Mouse (Mus musculus) thymus, postnatal 36 days (tissue): Measurements from ENCODE around the gene Clps.

Experiments
- DNase-seq, 2 experiments: peaks; one replicate each; pipeline ENCODE4 v3.0.0; 2022; ENCODE audit warnings: mixed read lengths in 2 of 2

Gene Clps

DNA sequence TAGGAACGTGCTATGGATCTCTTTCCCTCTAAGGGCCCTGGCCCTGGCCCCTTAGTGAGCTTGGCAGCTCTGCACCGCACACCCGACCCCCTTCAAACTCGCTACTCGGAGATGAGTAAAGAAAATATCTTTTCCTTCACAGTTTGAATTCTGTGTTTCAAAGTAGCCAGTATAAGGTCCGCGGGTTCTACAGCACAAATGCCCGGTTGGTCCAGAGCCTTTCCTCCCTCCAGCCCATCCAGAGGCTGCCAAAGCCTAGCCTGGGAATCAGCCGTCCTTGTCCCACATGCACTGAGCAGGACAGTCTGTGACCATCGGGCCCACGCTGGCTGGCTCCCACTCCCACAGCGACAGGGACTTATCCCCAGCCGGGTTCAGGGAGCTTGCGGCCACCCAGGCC lies 11.5 kb downstream of the Clps start, which contains the start of gene Clpsl2:
Clpsl2 (plus strand) TSS at position 301 of the 400 bp plus-strand sequence.
- DNase-seq = no peak

DNA sequence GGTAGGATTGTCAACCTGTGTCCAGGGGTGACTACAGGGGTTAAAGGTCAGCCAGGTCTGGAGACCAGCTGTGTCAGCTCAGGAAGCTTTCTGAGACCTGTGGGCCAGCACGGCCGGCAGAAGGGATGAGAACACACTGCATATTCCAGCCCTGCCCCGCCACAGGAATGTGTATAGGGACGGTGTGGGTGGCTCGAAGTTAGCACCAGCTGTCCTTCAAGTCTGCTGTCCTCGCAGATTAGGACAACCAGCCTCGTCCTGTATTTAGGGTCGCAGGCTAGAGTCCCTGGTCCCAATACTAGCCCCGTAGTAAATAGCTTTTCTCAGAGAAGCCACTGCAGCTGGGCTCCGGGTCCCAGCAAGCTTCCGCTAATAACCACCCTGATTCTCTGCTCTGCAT lies 12.0 kb downstream of the Clps start:
- no peak for DNase-seq

DNA sequence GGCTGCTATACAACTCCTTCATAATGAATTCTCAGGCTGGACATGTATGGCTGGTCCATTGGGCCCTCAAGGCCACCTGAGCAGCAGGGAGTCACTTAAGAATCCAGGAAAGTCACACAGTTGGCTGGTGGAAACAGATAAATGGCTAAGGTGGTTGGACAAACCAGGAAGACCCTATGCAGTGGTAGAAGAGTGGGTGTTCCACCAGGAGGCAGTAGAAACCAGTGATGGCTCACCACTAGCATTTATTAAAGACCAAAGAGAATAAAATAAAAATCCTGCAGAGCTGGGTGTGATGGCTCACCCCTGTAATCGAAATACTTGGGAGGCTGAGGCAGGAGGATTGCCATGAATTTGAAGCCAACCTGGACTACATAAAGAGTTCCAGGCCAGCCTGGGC lies 13.6 kb downstream of the Clps start:
- DNase-seq = no peak

DNA sequence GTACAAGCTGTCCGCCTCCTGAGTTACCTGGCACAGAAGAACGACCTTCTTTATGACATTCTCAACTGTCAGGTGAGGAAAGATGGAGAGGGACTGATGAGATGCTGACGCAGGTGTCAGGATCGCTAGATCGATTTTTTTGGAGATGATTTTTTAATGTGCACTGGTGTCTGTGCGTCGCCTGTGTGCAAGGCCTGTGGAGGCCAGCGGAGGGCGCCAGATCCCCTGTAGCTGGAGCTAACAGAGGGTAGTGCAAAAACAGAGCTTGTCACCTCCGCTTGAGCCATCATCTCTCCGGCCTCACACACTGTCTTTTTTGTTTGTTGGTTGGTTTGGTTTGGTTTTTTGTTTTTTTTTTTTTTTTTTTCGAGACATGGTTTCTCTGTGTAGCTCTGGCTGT lies 22.7 kb downstream of the Clps start:
- no peak for DNase-seq

DNA sequence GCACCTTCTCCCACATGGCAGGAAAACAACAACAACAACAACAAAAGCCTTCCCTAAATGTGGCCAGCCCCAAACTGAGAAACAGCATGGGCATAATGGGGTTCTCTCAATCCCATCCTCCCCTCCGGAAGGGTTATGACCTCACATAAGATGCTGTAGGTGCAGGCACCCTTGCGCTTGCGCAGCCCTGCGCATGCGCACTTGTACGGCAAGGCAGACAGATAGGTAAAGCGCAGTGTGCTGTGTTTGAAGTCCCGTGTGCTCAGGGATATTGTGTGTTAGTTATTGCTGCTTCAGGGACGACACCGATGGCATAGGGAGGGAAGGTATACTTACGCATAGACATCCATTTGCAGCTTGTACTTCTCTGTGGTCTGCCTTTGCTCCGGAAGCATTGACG lies 27.2 kb downstream of the Clps start:
- no peak for DNase-seq

DNA sequence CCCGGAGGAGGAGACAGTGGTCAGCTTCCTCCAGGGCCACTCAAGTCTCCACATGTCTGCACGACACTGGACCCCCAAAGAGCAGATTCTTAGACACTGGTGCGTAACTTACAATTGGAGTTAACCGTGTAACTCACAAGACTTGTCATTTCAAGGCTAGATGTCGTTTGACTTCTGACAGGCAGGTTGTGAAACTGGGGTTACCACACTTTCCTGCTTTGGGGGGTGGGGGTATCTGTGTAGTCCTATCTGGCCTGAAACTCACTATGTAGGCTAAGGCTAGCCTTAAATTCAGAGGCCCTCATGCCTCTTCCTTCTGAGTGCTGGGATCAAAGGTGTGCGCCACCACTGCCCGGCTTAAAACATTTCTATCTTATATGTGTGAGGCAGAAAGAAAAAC lies 28.0 kb downstream of the Clps start:
- DNase-seq = no peak

DNA sequence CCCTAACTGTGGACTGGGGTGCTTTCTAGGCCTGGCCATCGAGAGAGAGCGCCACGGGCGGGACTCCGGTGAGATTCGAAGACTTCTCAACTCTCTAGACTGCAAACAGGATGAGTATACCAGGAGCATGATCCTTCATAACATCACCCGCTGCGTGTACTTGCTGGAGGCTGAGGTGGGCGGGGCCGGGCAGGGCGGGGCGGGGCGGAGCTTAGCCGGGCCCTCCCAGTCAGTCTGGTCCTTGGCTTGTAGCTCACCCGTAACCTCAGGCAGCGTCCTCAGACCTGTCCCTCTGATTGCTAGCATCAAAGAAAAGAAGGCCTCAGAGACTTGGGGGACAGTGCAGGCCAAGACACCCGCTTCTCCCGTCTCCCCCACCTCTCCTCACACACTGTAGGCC lies 28.6 kb downstream of the Clps start:
- DNase-seq = no peak

DNA sequence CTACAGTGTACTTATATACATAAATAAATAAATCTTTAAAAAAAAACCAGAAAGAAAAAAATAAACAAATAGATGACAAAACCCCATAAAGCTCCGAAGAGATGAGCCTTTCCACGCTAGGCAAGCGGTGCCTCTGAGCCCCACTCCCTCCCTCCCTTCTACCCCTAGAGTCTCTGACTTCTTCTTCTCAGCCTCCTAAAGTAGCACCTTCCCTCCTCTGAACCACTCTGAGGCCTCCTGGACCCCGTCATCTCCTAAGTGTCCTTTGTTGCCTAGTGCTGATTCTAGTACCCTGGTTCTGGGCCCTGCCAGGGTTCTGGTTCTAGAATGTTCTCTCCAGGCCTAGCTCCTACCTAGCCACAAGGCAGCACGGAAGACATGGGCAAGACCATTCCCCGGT lies 30.1 kb downstream of the Clps start, which contains the start of gene Armc12:
Armc12 (plus strand) TSS at position 301 of the 400 bp plus-strand sequence.
- DNase-seq = no peak

DNA sequence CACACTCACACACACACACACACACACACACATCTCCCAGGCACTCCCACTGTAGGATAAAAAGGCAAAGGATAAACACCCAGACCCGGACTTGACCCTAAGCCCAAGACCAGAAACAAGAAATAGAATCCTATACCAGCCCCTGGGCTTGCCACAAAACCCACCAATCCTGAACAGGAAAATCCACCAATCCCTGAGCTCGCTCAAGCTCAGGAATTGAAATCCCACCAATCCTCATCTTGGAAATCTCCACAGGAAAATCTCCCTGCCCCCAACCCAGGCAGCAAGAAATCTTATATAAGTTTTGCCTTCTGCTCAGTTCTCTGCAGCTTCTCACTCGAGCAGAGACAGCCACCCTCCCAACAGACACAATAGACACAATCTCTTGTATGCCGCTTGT lies 31.4 kb downstream of the Clps start:
- no peak for DNase-seq

DNA sequence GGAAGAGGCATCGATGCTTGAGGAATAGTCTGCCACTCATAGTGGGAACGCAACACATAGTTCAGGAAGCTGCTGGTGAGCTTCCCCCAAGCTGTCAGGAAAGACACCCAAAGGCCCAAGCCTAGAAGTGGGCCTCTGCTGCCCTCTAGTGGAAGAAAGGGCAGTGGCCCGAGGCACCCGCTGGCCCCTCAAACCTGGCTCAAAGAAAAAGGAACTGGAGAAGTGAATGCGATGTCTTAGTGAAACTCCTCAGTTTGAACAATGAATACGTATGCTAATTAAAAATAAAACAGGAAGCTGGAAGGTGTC lies 32.6 kb downstream of the Clps start:
- DNase-seq = peak; percentile 86 to 88

DNA sequence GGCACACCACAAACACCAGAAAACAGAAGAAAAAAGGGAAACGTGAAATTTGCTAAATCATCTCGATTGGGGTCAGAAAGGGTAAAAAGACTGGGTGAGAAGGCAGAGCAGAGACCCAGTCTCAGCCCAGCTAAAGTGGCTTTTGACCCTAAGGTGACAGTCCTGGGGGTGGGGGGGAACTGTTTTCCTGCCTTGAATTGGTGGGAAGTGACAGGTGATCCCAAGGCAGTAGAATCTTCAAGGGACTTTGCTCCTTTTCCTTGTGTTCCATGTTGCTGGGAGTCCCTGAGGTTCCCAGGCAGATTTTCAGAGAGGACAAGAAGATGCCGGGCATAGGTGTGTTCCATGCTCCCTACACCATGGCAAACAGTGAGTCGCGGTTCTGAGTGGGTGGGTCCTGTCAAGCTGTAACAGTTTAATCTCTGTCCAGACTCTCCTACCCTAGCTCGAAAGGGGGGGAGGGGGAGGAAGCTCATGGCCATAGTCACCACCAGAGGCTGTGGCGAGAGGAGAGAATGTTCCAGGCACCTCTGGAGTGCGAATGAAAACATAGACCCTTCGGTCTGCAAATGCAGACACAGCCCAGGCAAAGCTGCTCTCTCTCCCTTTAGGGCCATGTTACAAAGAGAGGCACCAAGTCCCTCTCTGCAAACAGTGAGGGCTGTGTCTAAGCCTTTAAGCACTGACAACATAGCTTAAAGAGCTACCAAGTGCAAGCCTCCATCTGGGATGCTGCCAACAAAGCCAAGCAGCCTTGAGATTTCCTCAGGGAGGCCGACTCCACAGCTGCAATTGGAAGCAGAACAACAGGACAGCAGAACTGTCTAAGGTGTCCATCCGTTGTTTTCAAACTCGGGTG lies 33.2 kb downstream of the Clps start:
- peak; percentile 13 to 34 for DNase-seq

DNA sequence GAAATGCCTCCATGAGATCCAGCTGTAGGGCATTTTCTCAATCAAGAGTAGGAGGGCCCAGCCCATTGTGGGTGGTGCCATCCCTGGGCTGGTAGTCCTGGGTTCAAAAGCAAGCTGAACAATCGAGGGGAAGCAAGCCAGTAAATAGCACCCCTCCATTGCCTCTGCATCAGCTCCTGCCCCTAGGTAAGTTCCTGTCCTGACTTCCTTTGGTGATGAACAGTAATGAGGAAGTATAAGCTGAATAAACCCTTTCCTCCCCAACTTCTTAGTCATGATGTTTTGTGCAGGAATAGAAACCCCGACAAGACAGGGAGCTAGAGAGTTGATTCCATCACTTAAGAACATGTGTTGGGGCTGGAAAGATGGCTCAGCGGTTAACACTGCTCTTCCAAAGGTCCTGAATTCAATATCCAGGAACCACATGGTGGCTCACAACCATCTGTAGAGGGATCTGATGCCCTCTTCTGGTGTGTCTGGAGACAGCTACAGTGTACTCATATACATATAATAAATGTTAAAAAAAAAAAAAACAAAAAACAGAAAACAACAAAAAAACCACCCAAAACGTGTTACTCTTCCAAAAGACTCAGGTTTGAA lies 35.6 kb downstream of the Clps start:
- no peak for DNase-seq

DNA sequence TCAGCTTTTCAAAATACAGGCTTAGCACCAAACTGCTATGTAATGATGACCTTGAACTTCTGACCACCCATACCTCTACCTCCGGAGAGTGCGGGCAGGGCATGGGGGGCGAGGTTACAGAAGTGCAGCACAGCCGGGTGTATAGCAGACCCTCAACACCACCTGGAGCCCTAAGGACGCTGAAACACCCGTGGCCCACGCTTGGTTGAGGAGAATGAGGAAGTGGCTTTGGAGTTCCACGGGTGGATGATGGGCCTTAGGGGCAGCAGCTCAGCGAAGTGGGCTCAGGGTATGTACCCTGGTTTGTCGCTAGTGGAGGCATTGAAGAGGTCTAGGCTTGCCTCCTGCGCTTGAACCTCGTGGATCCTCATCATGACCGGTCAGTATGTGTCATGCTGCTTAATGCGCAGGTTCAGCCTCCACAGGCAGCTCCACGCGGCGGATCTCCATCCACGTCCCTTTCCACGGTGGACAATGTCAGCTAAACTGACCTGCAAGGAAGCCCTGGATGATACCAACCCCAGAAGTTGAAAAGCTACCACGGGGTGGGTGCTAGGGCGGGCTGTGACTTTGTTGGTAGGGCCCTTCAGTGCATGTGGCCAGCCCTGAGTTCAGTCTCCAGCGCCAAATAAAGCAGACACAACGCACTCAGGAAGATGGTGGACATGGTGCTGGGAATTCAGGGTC lies 36.4 kb downstream of the Clps start:
- peak; percentile 61 to 70 for DNase-seq

DNA sequence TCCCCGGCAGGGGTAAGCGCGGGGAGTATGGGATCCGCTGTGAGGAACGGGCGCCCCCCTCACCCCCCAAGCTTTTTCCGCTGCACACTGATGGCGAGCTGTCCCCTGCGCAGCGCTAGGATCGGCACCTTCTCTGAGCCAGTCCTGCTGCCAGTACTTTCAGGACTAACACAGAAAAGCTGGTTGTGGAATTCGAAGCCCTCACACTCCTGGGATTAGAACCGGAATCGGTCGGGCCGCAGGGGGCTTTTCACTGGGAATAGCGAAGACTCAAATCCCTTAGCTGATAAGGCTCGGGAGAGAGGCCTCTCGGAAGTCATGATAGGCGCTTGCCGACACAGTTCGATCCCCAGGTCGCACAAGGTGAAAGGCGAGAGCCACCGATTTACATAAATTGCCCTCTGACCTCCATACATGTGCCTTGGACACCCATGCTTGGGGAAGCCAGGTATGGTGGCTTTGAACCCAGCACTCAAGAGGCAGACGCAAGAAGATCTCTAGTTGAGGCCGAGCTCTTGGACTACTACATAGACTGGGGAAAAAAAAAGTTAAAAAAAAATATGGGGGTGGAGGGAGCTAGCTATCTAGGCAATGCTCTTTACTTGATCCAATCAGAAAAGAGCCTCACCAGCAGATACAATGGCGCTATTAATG lies 37.1 kb downstream of the Clps start:
- DNase-seq = no peak

DNA sequence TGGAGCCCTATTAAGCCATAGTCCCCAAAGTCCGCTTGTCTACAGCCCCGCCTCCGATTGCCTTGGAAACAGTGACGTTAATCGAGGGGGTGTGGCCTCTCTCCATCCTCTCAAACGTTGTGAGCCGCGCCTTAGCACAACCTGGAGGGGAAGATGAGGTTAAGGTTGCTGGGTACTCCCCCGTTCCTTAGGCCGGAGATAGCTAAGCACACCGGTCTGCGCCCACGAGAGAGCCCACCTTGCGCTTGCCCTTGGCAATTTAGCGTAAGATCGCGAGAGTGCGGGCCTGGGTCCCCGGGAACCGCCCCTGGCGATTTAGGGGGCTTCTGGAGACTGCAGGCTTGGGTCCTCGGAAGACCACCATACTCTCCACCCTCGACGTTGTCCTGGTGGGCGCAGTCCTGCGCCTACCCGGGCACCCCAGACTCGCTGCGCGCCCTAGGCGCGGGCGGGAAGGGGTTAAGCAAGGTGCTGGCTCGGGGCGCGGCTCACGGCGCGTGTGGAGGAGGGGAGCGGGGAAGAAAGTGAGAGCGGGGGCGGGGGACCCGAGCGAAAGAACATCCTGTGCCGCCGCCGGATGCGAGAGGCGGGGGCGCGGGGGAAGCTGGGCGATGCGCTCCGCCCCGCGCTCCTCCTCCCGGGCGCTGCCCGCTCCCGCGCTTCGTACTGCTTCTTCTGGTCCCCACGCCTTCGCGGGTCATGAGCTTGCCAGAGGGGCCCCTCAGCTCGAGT lies 37.8 kb downstream of the Clps start:
- peak; percentile 97 to 98 for DNase-seq

DNA sequence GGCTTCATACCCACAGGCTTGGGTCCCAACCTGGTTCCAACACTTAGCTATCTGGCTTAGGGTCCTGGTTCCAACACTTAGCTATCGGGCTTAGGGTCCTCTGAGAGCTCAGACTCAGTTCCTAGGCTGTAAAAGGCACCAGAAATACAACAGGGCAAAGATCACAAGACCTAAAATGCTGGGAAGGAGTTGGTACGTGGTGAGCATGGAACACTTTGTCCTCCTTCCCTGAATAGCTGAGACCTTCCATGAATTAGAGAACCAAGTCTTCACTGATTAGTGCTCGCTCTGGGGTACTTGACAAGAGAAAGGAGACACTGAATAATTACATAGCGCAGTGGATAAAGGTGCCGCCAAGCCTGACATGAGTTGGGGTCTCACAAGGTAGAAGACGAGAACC lies 38.6 kb downstream of the Clps start:
- no peak for DNase-seq

DNA sequence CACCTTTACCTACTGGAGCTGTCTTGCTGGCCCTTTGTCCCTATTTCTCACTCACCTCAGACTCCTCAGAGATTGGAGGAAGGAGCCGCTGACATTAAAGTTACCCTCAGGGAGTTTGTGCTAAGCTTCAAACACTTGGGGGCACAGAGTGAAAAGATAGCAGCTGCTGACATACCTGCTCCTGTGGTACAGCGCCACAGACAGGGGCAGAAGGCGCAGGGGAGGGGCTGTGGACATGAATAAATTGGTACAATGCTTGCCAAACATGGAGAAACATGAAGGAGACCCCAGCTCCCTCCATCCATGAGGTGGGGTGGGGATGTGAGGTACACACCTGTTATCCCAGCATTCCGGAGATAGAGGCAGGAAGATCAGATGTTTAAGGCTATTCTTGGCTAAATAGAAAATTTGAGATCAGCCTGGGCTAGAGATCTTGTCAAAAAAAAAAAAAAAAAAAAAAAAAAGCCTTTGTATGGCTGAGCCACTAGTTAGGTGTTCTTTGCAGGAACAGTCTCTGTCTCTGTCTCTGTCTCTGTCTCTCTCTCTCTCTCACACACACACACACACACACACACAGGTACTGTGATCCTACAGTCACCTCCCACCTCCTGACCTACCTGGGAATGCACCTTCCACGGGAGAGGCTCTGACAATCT lies 39.4 kb downstream of the Clps start:
- DNase-seq = peak; percentile 64 to 73

DNA sequence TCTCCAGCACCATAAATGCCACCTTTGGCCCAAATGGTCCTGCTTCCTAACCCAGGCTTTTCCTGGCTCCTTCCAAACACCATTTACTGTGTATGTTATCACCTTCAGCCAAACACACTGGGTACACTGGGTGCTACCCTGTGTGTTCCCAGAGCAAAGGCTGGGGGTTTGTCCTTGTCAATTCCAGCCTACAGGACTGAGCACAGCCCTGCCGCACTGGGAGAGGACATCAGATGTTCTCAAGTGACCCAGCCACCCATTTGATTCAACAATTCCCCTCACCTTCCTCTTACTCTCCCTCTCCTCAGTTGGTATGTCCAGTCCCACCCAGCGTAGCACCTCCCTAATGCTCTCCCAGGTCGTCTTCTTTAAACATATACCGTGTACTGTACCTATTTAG lies 40.0 kb downstream of the Clps start:
- DNase-seq = no peak

DNA sequence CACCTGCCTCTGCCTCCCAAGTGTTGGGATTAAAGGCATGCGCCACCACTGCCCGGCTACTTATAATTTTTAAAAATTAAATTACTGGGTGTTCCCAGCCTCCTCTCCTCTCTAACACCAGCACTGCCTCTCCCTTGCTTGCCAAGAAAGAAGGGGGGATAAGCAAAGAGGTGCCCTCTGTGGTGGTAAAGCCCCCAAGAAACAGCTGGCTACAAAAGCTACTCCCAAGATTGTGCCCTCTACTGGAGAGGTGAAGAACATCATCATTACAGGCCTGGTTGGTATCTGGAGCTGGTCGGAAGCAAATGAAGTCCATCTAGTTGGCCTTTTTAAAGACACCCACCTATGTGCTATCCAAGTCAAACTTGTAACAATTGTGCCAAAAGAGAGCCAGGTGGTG lies 40.7 kb downstream of the Clps start:
- DNase-seq = peak in 1 of 2 experiments; percentile 38

DNA sequence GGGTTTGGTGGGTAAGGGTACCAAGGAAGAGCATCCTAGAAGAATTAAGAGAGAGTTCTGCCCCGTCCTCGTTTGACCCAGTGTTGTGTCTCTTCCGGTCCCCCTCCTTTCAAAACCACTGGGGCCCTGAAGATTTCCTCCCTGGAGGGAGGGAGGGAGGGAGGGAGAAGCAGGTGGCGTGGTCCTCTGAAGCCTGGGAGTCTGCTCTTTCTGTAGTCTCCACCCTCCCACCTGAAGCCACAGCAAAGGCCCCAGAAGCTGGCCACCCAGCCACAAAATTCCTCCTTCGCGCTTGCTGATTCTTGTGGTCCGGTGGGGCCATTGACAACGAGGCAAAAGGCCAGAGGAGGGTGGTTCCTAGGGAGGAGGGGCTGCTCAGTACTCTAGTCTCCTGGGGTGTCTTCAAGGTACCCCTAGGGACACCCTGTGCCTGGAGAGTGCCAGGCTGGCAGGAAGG lies 41.9 kb downstream of the Clps start:
- DNase-seq = peak; percentile 80

DNA sequence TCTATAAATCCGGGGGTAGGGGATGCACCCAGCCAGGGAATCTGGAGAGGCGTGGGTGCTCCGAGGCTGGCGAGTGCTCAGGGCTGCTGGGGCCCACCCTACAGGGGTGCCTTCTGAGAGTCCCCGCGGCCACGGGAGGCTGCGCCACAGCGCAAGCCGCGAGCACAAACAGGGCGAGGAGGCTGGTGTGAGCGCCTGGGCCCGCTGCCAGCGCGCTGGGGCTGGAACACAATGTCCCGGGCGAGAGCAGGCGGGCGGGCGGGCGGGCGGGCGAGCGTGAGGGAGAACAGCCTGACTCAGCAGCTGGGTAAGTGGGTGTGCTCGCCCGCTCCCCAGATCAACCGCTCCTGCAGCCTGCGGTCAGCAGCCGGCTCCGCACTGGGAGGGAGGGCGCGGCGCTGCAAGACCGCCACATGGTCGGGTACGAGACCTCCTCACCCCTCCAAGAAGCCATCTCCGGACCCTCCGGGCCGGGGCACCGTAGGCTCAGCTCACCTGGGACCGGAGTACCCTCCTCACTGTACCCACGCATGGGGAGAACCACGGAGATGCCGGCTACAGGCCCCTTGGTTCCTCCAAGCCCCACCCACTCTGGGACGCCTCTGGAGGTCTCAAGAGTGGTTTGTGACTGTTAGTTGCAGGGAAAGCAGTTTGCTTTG lies 42.5 kb downstream of the Clps start:
- DNase-seq = peak; percentile 85 to 86
